Mouse (Mus musculus) kidney, embryonic 16.5 days (tissue): Measurements from ENCODE around the gene F5. TPM values are rescaled to one million over a fixed set of nuclear protein-coding genes. Genes with fewer than 3 reads are reported as not detected.
"Not testable (repeated sequence)": the region's sequence is repeated elsewhere in the genome, so short reads cannot be mapped to it uniquely, and the experiment has no call there.

ENCODE experiments used
- ATAC-seq: fragments of 200-750 bp; cut with Nextera tagmentation; 2 replicates; pipeline ENCODE4 v1.8.0; 2017; ENCODE audit warnings: moderate TSS enrichment; ENCODE audit not compliant: low FRiP score, low TSS enrichment
- H3K27ac ChIP-seq: fragments of 300-500 bp; sonication (generic); 2 replicates; pipeline ENCODE4 v1.5.1; 2014; ENCODE audit warnings: low read length
- H3K27me3 ChIP-seq: fragments of 300-500 bp; sonication (generic); 2 replicates; pipeline ENCODE4 v1.6.1; 2014; ENCODE audit warnings: low read length, control low read depth, mixed read lengths; ENCODE audit not compliant: insufficient read depth
- H3K36me3 ChIP-seq: fragments of 300-500 bp; sonication (generic); 2 replicates; pipeline ENCODE4 v1.6.1; 2014; ENCODE audit warnings: low read length, control low read depth, mixed read lengths; ENCODE audit not compliant: insufficient read depth
- H3K4me1 ChIP-seq: fragments of 300-500 bp; sonication (generic); 2 replicates; pipeline ENCODE4 v1.6.1; 2014; ENCODE audit warnings: low read length, control low read depth, mixed read lengths; ENCODE audit not compliant: insufficient read depth
- H3K4me2 ChIP-seq: fragments of 300-500 bp; sonication (generic); replicated peaks from 2 replicates; pipeline ENCODE4 v1.6.1; 2014; ENCODE audit warnings: low read depth, low read length
- H3K4me3 ChIP-seq: fragments of 300-500 bp; sonication (generic); 2 replicates; pipeline ENCODE4 v1.5.1; 2014; ENCODE audit warnings: mild to moderate bottlenecking, low read length
- H3K9ac ChIP-seq: fragments of 300-500 bp; sonication (generic); replicated peaks from 2 replicates; pipeline ENCODE4 v1.6.1; 2014; ENCODE audit warnings: low read length
- H3K9me3 ChIP-seq: fragments of 300-500 bp; sonication (generic); 2 replicates; pipeline ENCODE4 v1.6.1; 2016; ENCODE audit warnings: low read length, control low read depth
- WGBS: fragments of 180-500 bp; shearing (Covaris S2); extraction: QIAGEN DNeasy Blood & Tissue Kit; methylation state at CpG from one replicate; pipeline ENCODE4 v1.1.7; 2014; 5-methylcytosine and 5-hydroxymethylcytosine counted together
- polyA plus RNA-seq: library from polyadenylated mRNA; unstranded; fragments of >200 nt; fragmentation: Nextera tagmentation; extraction: Ambion mirVana; gene quantifications from 2 replicates; pipeline ENCODE4 v1.2.1, GENCODE M21; 2015

F5 gene
- polyA plus RNA-seq, 1 experiment from 2014 or later, result 0.30 TPM

- no peaks in the 10 kb centered on the region for H3K36me3 ChIP-seq
- 67% methylated on average over 6 of the region's 6 CpGs for WGBS
- no peaks in the 10 kb centered on the region for H3K27me3 ChIP-seq
- H3K27ac ChIP-seq, result no peak overlapping the region
- no peak for ATAC-seq
- H3K9ac ChIP-seq, result no peak overlapping the region
- no peak overlapping the region for H3K4me3 ChIP-seq
- no peak overlapping the region for H3K4me2 ChIP-seq
- no peaks in the 10 kb centered on the region for H3K9me3 ChIP-seq
- peaks cover 8% of the 10 kb centered on the region; the same call in 1 of the 2 replicates for H3K4me1 ChIP-seq
Measured at GRCm38 (mm10) chr1:164215540-164215939, 63.9 kb downstream of the F5 start.

DNA sequence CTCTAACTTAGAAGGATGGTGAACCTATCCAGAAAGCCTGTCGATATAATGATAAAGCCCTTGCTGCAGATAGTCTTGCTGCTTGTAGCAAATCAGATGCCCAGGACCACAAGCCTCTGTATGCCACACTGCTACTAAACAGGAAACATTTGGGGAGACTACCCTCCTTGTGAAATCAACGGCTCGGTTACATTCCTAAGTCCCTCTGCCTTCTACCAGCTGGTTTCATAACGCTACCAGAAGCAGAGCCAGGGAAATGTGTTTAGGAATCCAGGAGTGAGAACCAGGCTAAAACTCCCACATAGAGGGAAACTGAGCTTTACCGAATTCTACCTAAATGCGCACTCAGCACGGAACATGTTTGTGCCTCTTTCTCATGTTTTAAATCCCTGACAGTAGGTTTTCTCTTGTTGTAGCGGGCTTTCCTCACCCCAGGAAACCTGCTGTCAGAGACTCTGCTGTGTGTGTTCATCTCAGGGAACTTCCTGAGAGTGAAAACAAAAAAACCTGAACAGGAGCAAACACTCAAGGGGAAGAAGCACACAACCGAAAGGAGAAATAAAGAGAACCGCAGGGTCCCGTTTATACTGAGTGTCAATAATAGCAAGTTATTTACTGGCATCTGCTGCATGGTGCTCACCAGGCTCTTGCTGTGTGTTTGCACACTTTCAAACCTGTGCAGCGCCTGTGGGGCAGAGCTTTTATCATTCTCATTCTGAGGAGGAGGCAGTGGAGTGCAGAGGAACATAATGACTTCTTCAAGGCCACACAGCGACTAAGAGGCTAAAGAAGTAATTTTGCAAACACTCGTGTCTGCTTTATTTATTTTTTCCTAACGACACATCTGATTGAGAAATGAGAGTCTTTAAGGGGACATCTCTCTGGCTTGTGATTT, 66.4 kb downstream of the F5 start:
- Histone ChIP-seq H3K4me2 (peak overlapping the region; percentile 31; the same call in 1 of the 2 replicates), H3K9me3 (no peaks in the 10 kb centered on the region), H3K4me3 (no peak overlapping the region), H3K27ac (no peak overlapping the region), H3K9ac (no peak overlapping the region), H3K27me3 (no peaks in the 10 kb centered on the region; the same call in 1 of the 2 replicates), H3K4me1 (peaks cover 8% of the 10 kb centered on the region; the same call in 1 of the 2 replicates), H3K36me3 (no peaks in the 10 kb centered on the region)
- no peak for ATAC-seq
- 38% methylated on average over 15 of the region's 15 CpGs for WGBS

GRCm38 (mm10) chr1:164220261-164220660, 68.6 kb downstream of the F5 start:
- peaks cover 8% of the 10 kb centered on the region; the same call in 1 of the 2 replicates for H3K4me1 ChIP-seq
- no peaks in the 10 kb centered on the region for H3K9me3 ChIP-seq
- no peaks in the 10 kb centered on the region; the same call in 1 of the 2 replicates for H3K27me3 ChIP-seq
- no peak overlapping the region for H3K4me3 ChIP-seq
- ATAC-seq, result no peak
- WGBS, result 84% methylated on average over 4 of the region's 4 CpGs
- H3K36me3 ChIP-seq, result no peaks in the 10 kb centered on the region
- H3K9ac ChIP-seq, result no peak overlapping the region
- H3K27ac ChIP-seq, result no peak overlapping the region
- no peak overlapping the region for H3K4me2 ChIP-seq

DNA sequence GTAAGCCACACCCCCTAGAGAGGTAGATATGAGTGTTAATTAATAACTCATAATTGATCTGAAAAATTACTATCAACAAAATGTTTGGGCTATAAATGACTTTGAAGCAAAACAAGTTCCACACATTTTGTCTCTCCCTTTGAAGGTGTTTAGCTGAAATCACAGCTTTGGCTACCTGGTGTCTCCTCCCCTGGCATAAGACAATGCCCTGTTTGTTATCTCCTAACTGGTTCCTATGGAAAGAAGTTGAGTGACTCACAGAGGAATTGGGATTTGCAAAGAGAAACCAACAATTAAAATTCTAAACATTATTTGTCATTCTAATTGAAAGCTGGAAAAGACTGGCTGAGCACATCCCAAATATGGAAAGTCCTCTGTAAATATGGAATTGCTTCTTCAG, 71.5 kb downstream of the F5 start:
- no peak for ATAC-seq
- no peak overlapping the region for H3K9ac ChIP-seq
- H3K27me3 ChIP-seq, result no peaks in the 10 kb centered on the region; the same call in 1 of the 2 replicates
- H3K27ac ChIP-seq, result no peak overlapping the region
- no peak overlapping the region for H3K4me3 ChIP-seq
- H3K9me3 ChIP-seq, result no peaks in the 10 kb centered on the region
- H3K4me1 ChIP-seq, result 0 out of 2 replicates have a peak, but pooled peaks cover 2% of the 10 kb centered on the region
- H3K4me2 ChIP-seq, result no peak overlapping the region
- H3K36me3 ChIP-seq, result no peaks in the 10 kb centered on the region

GRCm38 (mm10) chr1:164231937-164232570, 80.4 kb downstream of the F5 start:
- H3K36me3 ChIP-seq, ATAC-seq, H3K4me1 ChIP-seq, H3K4me3 ChIP-seq, H3K4me2 ChIP-seq, H3K9ac ChIP-seq, H3K27me3 ChIP-seq, H3K27ac ChIP-seq, H3K9me3 ChIP-seq: not testable (repeated sequence)
- 86% methylated on average over 2 of the region's 4 CpGs for WGBS

DNA sequence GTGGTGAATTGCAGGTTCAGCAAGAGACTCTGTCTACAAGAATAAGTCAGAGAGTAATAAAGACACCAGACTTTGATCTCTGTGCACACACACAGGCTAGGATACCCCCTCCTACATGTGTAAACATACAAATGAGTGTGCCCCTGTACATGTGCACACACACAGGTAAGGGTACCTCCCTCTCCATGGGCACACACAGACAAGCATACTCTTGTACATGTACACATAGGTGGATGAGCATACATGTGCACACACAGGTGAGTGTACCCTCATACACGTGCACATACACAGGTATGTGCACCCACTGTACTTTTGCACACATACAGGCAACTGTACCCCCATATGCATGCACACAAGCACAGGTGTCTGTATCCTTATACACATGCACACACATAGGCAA, 81.8 kb downstream of the F5 start:
- no peaks in the 10 kb centered on the region for H3K9me3 ChIP-seq
- H3K27ac ChIP-seq, result no peak overlapping the region
- no peaks in the 10 kb centered on the region for H3K27me3 ChIP-seq
- WGBS, result 83% methylated on average over 1 of the region's 1 CpGs
- peaks cover 4% of the 10 kb centered on the region; the same call in 1 of the 2 replicates for H3K4me1 ChIP-seq
- H3K4me2 ChIP-seq, result no peak overlapping the region
- no peak overlapping the region for H3K9ac ChIP-seq
- no peak overlapping the region for H3K4me3 ChIP-seq
- H3K36me3 ChIP-seq, result no peaks in the 10 kb centered on the region
- no peak for ATAC-seq

GRCm38 (mm10) chr1:164235078-164235477, 83.4 kb downstream of the F5 start:
- H3K36me3 ChIP-seq, result no peaks in the 10 kb centered on the region
- ATAC-seq, result 0 out of 2 replicates have a peak, but pooled peaks have one; percentile 2
- no peaks in the 10 kb centered on the region for H3K27me3 ChIP-seq
- H3K4me2 ChIP-seq, result no peak overlapping the region
- no peaks in the 10 kb centered on the region for H3K9me3 ChIP-seq
- no peak overlapping the region for H3K9ac ChIP-seq
- no peak overlapping the region for H3K4me3 ChIP-seq
- peak overlapping the region; percentile 36; the same call in 1 of the 2 replicates for H3K27ac ChIP-seq
- 57% methylated on average over 7 of the region's 7 CpGs for WGBS
- H3K4me1 ChIP-seq, result peaks cover 4% of the 10 kb centered on the region; the same call in 1 of the 2 replicates

GRCm38 (mm10) chr1:164236078-164236477, 84.4 kb downstream of the F5 start:
- 46% methylated on average over 7 of the region's 7 CpGs for WGBS
- no peaks in the 10 kb centered on the region for H3K9me3 ChIP-seq
- H3K9ac ChIP-seq, result no peak overlapping the region
- no peak overlapping the region for H3K4me3 ChIP-seq
- H3K4me1 ChIP-seq, result peaks cover 4% of the 10 kb centered on the region; the same call in 1 of the 2 replicates
- no peaks in the 10 kb centered on the region for H3K27me3 ChIP-seq
- no peak overlapping the region for H3K27ac ChIP-seq
- H3K36me3 ChIP-seq, result no peaks in the 10 kb centered on the region
- H3K4me2 ChIP-seq, result no peak overlapping the region
- ATAC-seq, result no peak

- no peaks in the 10 kb centered on the region for H3K4me1 ChIP-seq
- ATAC-seq, result no peak
- no peak overlapping the region for H3K4me3 ChIP-seq
- no peak overlapping the region for H3K9ac ChIP-seq
- no peaks in the 10 kb centered on the region for H3K9me3 ChIP-seq
- H3K27me3 ChIP-seq, result no peaks in the 10 kb centered on the region
- H3K36me3 ChIP-seq, result no peaks in the 10 kb centered on the region
- 75% methylated on average over 2 of the region's 2 CpGs for WGBS
- no peak overlapping the region for H3K27ac ChIP-seq
- no peak overlapping the region for H3K4me2 ChIP-seq
Measured at GRCm38 (mm10) chr1:164241494-164241893, 89.9 kb downstream of the F5 start.

GRCm38 (mm10) chr1:164242809-164243208, 91.2 kb downstream of the F5 start:
- no peak overlapping the region for H3K4me2 ChIP-seq
- no peaks in the 10 kb centered on the region for H3K9me3 ChIP-seq
- WGBS, result 72% methylated on average over 8 of the region's 8 CpGs
- no peaks in the 10 kb centered on the region for H3K36me3 ChIP-seq
- H3K4me3 ChIP-seq, result no peak overlapping the region
- H3K9ac ChIP-seq, result no peak overlapping the region
- no peaks in the 10 kb centered on the region for H3K27me3 ChIP-seq
- ATAC-seq, result no peak
- H3K4me1 ChIP-seq, result peaks cover 3% of the 10 kb centered on the region
- no peak overlapping the region for H3K27ac ChIP-seq
